Mouse (Mus musculus) MEL (cell line): Measurements from ENCODE around the gene Mrpl49. TPM values are rescaled to one million over a fixed set of nuclear protein-coding genes. Genes with fewer than 3 reads are reported as not detected.

Source experiments
- DNase-seq: peaks from one replicate; pipeline ENCODE4 v3.0.0; 2011; ENCODE audit warnings: low read depth, low spot score
- H3K27ac ChIP-seq: 2 replicates; pipeline ENCODE4 v1.5.1; 2012; ENCODE audit warnings: low read depth, mild to moderate bottlenecking, control low read depth, low read length, moderate library complexity; ENCODE audit not compliant: control insufficient read depth
- H3K27me3 ChIP-seq, 2 experiments: fragments of 150-350 bp in 1 of 2; sonication (generic) in 1 of 2; 2 replicates each; pipeline ENCODE4 v1.6.1; 2012; ENCODE audit warnings: low read length in 2 of 2, mild to moderate bottlenecking in 2 of 2, improper control_type of control experiment in 1 of 2, moderate library complexity in 1 of 2; ENCODE audit not compliant: insufficient read depth in 2 of 2, control insufficient read depth in 1 of 2
- H3K36me3 ChIP-seq, 2 experiments: 2 replicates each; pipeline ENCODE4 v1.6.1; 2012 to 2014; ENCODE audit warnings: low read length in 2 of 2, improper control_type of control experiment in 1 of 2, inconsistent platforms in 1 of 2, mild to moderate bottlenecking in 1 of 2; ENCODE audit not compliant: insufficient read depth in 2 of 2, control insufficient read depth in 1 of 2
- H3K4me1 ChIP-seq, 2 experiments: fragments of 150-350 bp in 1 of 2; sonication (generic) in 1 of 2; 2 replicates each; pipeline ENCODE4 v1.6.1; 2012; ENCODE audit warnings: low read length in 2 of 2, improper control_type of control experiment in 1 of 2, mild to moderate bottlenecking in 1 of 2; ENCODE audit not compliant: insufficient read depth in 2 of 2, control insufficient read depth in 1 of 2
- H3K4me3 ChIP-seq, 2 experiments: fragments of 150-350 bp in 1 of 2; sonication (generic) in 1 of 2; 2 replicates each; pipeline ENCODE4 v1.5.1; 2012; ENCODE audit warnings: low read depth in 2 of 2, low read length in 2 of 2, mild to moderate bottlenecking in 2 of 2, moderate library complexity in 2 of 2, control low read depth in 1 of 2, improper control_type of control experiment in 1 of 2; ENCODE audit not compliant: control insufficient read depth in 1 of 2, insufficient read depth in 1 of 2
- H3K79me2 ChIP-seq: 2 replicates; pipeline ENCODE4 v1.6.1; 2012; ENCODE audit warnings: mild to moderate bottlenecking, low read length, moderate library complexity; ENCODE audit not compliant: control insufficient read depth, poor library complexity, insufficient read depth
- H3K9ac ChIP-seq: 2 replicates; pipeline ENCODE4 v1.6.1; 2012; ENCODE audit warnings: low read depth, mild to moderate bottlenecking, control low read depth, low read length, moderate library complexity; ENCODE audit not compliant: control insufficient read depth, poor library complexity, severe bottlenecking
- H3K9me3 ChIP-seq: fragments of 150-350 bp; sonication (generic); replicated peaks from 2 replicates; pipeline ENCODE4 v1.6.1; 2012; ENCODE audit warnings: mild to moderate bottlenecking, low read length, improper control_type of control experiment, moderate library complexity; ENCODE audit not compliant: insufficient read depth
- CHD1 ChIP-seq: IDR thresholded peaks from 2 replicates; pipeline ENCODE4 v1.6.1; 2012; ENCODE audit warnings: low read depth, mild to moderate bottlenecking, inconsistent platforms, low read length, improper control_type of control experiment
- CTCF ChIP-seq, 3 experiments: IDR thresholded peaks in 2 of 3; conservative IDR thresholded peaks in 1 of 3; 2 replicates each; pipeline ENCODE4 v1.5.1; 2011 to 2012; ENCODE audit warnings: low read length in 3 of 3, low read depth in 2 of 3, mild to moderate bottlenecking in 2 of 3, improper control_type of control experiment in 1 of 3, inconsistent platforms in 1 of 3, mixed read lengths in 1 of 3, moderate library complexity in 1 of 3; ENCODE audit not compliant: control insufficient read depth in 1 of 3, insufficient read depth in 1 of 3, poor library complexity in 1 of 3, severe bottlenecking in 1 of 3
- E2F4 ChIP-seq: IDR thresholded peaks from 2 replicates; pipeline ENCODE4 v1.6.1; 2011; ENCODE audit warnings: low read depth, low read length, improper control_type of control experiment, borderline replicate concordance
- ELF1 ChIP-seq: IDR thresholded peaks from 2 replicates; pipeline ENCODE4 v1.6.1; 2014; ENCODE audit warnings: low read depth, mild to moderate bottlenecking, inconsistent platforms, low read length, improper control_type of control experiment, moderate library complexity
- EP300 ChIP-seq, 2 experiments: IDR thresholded peaks; 2 replicates each; pipeline ENCODE4 v1.6.1; 2011; ENCODE audit warnings: improper control_type of control experiment in 2 of 2, low read length in 2 of 2, low read depth in 1 of 2, mild to moderate bottlenecking in 1 of 2
- ETS1 ChIP-seq: IDR thresholded peaks from 2 replicates; pipeline ENCODE4 v1.6.1; 2012; ENCODE audit warnings: low read depth, mild to moderate bottlenecking, inconsistent platforms, low read length, improper control_type of control experiment, moderate library complexity
- GATA1 ChIP-seq: IDR thresholded peaks from 2 replicates; pipeline ENCODE4 v1.6.1; 2011; ENCODE audit warnings: low read depth, low read length, improper control_type of control experiment
- HCFC1 ChIP-seq: IDR thresholded peaks from 2 replicates; pipeline ENCODE4 v1.6.1; 2012; ENCODE audit warnings: low read depth, mild to moderate bottlenecking, inconsistent platforms, low read length, improper control_type of control experiment, moderate library complexity
- KAT2A ChIP-seq: conservative IDR thresholded peaks from 2 replicates; pipeline ENCODE4 v1.6.1; 2012; ENCODE audit warnings: low read depth, low read length, improper control_type of control experiment, inconsistent platforms
- MAFK ChIP-seq: IDR thresholded peaks from 2 replicates; pipeline ENCODE4 v1.6.1; 2011; ENCODE audit warnings: low read depth, mild to moderate bottlenecking, low read length, improper control_type of control experiment, borderline replicate concordance
- MAX ChIP-seq: IDR thresholded peaks from 2 replicates; pipeline ENCODE4 v1.6.1; 2011; ENCODE audit warnings: low read length, improper control_type of control experiment
- MAZ ChIP-seq: IDR thresholded peaks from 2 replicates; pipeline ENCODE4 v1.6.1; 2012; ENCODE audit warnings: low read depth, mild to moderate bottlenecking, inconsistent platforms, low read length, improper control_type of control experiment
- MEF2A ChIP-seq: IDR thresholded peaks from 2 replicates; pipeline ENCODE4 v1.6.1; 2014; ENCODE audit warnings: low read depth, mild to moderate bottlenecking, inconsistent platforms, low read length, improper control_type of control experiment; ENCODE audit not compliant: poor library complexity, insufficient replicate concordance, severe bottlenecking; ENCODE audit errors: extremely low read depth
- MXI1 ChIP-seq: IDR thresholded peaks from 2 replicates; pipeline ENCODE4 v1.6.1; 2011; ENCODE audit warnings: mild to moderate bottlenecking, low read depth, low read length, improper control_type of control experiment
- MYB ChIP-seq: IDR thresholded peaks from 2 replicates; pipeline ENCODE4 v1.6.1; 2011; ENCODE audit warnings: mild to moderate bottlenecking, low read depth, low read length, improper control_type of control experiment
- MYC ChIP-seq: IDR thresholded peaks from 2 replicates; pipeline ENCODE4 v1.6.1; 2011; ENCODE audit warnings: low read depth, mild to moderate bottlenecking, low read length, improper control_type of control experiment, moderate library complexity
- NELFE ChIP-seq: IDR thresholded peaks from 2 replicates; pipeline ENCODE4 v1.6.1; 2011; ENCODE audit warnings: low read depth, low read length, improper control_type of control experiment
- NRF1 ChIP-seq: IDR thresholded peaks from 2 replicates; pipeline ENCODE4 v1.6.1; 2014; ENCODE audit warnings: low read depth, mild to moderate bottlenecking, inconsistent platforms, low read length, improper control_type of control experiment, moderate library complexity; ENCODE audit not compliant: poor library complexity, insufficient read depth, severe bottlenecking
- POLR2A ChIP-seq, 2 experiments: IDR thresholded peaks; 2 replicates each; pipeline ENCODE4 v1.6.1; 2011 to 2012; ENCODE audit warnings: low read length in 2 of 2, mild to moderate bottlenecking in 2 of 2, control low read depth in 1 of 2, improper control_type of control experiment in 1 of 2, low read depth in 1 of 2, moderate library complexity in 1 of 2; ENCODE audit not compliant: control insufficient read depth in 1 of 2, insufficient read depth in 1 of 2, poor library complexity in 1 of 2
- POLR2AphosphoS2 ChIP-seq: IDR thresholded peaks from 2 replicates; pipeline ENCODE4 v1.6.1; 2011; ENCODE audit warnings: low read length, improper control_type of control experiment
- RCOR1 ChIP-seq: IDR thresholded peaks from 2 replicates; pipeline ENCODE4 v1.6.1; 2012; ENCODE audit warnings: low read depth, mild to moderate bottlenecking, inconsistent platforms, low read length, improper control_type of control experiment
- SIN3A ChIP-seq: IDR thresholded peaks from 2 replicates; pipeline ENCODE4 v1.6.1; 2012; ENCODE audit warnings: low read length, improper control_type of control experiment, inconsistent platforms
- TAL1 ChIP-seq: IDR thresholded peaks from 2 replicates; pipeline ENCODE4 v1.6.1; 2012; ENCODE audit warnings: mild to moderate bottlenecking, inconsistent platforms, low read length, moderate library complexity, mixed read lengths
- TBP ChIP-seq: IDR thresholded peaks from 2 replicates; pipeline ENCODE4 v1.8.0; 2011; ENCODE audit warnings: low read depth, low read length, improper control_type of control experiment
- TCF12 ChIP-seq: IDR thresholded peaks from 2 replicates; pipeline ENCODE4 v1.6.1; 2014; ENCODE audit warnings: low read depth, mild to moderate bottlenecking, inconsistent platforms, low read length, improper control_type of control experiment, moderate library complexity
- USF1 ChIP-seq: IDR thresholded peaks from 2 replicates; pipeline ENCODE4 v1.6.1; 2014; ENCODE audit warnings: low read depth, mild to moderate bottlenecking, inconsistent platforms, low read length, improper control_type of control experiment, moderate library complexity
- ZC3H11A ChIP-seq: IDR thresholded peaks from 2 replicates; pipeline ENCODE4 v1.6.1; 2012; ENCODE audit warnings: low read depth, mild to moderate bottlenecking, inconsistent platforms, low read length, improper control_type of control experiment
- ZKSCAN1 ChIP-seq: IDR thresholded peaks from 2 replicates; pipeline ENCODE4 v1.6.1; 2012; ENCODE audit warnings: low read depth, mild to moderate bottlenecking, inconsistent platforms, low read length, improper control_type of control experiment, moderate library complexity
- ZNF384 ChIP-seq: IDR thresholded peaks from 2 replicates; pipeline ENCODE4 v1.6.1; 2012; ENCODE audit warnings: low read depth, mild to moderate bottlenecking, inconsistent platforms, low read length, improper control_type of control experiment
- polyA plus RNA-seq, 2 experiments: library from polyadenylated mRNA; stranded (reverse) in 1 of 2; unstranded in 1 of 2; fragments of >175 nt in 1 of 2; fragments of >200 nt in 1 of 2; gene quantifications; 2 replicates each; pipeline versions ENCODE4 v1.2.1 to v1.2.4; 2012; ENCODE audit warnings: low replicate concordance in 2 of 2, low read depth in 1 of 2; ENCODE audit not compliant: insufficient read length in 2 of 2, insufficient read depth in 1 of 2, missing spikeins in 1 of 2
- total RNA-seq: library from RNA; depleted of rRNA; stranded (reverse); fragments of 300-350 nt; gene quantifications from 2 replicates; pipeline ENCODE4 v1.2.3, GENCODE M21; 2012

Mrpl49 gene
- total and polyA plus RNA-seq, 3 experiments = 81.6 to 98.7 TPM; not detected in 1

DNA sequence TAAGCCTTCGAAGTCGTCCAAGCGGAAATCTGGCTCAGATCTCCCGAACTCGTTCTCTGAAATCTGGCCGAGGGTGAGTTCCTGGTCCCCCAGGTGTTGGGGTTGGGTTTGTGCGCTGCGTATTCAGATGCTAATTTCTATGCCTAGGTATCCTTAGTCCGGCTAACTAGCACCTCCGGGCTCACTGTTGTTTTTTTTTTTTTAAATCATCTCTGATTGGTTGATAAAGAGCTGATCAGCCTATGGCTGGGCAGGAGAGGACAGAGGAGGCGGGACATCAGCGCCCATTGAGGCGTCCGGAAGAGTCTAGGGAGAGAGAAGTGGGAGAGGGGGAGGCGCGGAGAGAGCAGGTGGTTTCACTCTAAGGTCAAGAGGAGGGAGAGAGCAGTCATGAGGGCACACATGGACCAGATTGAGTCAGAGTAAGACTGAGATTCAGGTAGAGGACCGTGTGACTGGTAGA lies 27.9 kb upstream of the Mrpl49 start (continued):
- TF ChIP-seq RCOR1 (no peak), TBP (0 out of 2 replicates have a peak, but pooled peaks have one; percentile 20), SIN3A (peak; percentile 66; the same call in 1 of the 2 replicates), ZC3H11A (no peak), CTCF (IDR thresholded peaks at IDR 0.05 in 2 of 3, conservative IDR thresholded peaks at IDR 0.05 in 1 of 3; ENCODE audit: control insufficient read depth in 1 of 3, insufficient read depth in 1 of 3, low read depth in 2 of 3, low read length in 3 of 3, poor library complexity in 1 of 3, severe bottlenecking in 1 of 3) (no peak), ZNF384 (peak; percentile 99), MYB (0 out of 2 replicates have a peak, but pooled peaks have one; percentile 23), GATA1 (0 out of 2 replicates have a peak, but pooled peaks have one; percentile 35), ETS1 (no peak), MEF2A (no peak)

DNA sequence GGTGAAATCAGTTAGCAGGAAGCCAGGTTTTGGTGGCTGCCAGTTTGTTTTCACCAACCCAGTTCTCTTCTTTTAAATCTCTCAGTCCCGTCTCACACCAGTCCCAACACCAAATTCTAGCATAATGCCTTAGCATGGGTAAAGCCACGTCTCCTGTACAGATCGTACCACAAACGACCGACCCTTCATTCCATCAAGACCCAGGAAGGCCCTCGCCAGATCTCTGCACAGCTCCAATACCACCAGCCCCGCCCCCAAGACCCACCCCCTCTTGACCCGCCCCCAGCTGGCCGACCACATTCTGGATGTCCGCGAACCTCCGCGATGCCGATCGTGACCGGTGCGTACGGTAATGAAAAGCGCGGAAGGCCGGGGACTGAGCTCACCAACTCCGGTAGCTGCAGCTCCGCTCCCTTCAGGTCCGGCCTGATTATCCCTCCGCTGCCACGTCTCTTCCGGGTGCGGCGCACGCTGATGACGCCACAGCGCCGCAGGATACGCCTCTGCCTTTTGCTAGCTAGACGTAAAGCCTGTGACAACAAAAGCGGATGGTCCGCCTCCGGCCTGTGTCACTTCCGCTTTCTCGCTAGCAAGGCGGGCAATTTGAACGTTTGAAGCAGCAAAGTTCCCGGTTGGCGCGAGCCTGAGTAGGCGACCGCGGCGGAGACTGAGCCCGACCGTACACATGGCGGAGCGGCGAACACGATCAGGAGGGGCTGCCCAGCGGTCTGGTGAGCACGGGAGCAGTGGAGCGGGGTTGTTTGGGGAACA lies 27.1 kb upstream of the Mrpl49 start, which contains the start of the genes Zfpl1 and Cdca5:
Gene Zfpl1 (minus strand): TSS at position 479 of the 771 bp plus-strand sequence.
Gene Cdca5 (plus strand): TSS at position 506 of the 771 bp plus-strand sequence.
- peaks cover 0 to 9% of the 10 kb centered on the region in 2 experiments for H3K36me3 ChIP-seq
- H3K79me2 ChIP-seq = peaks cover 33% of the 10 kb centered on the region
- TF ChIP-seq MXI1 (peak; percentile 94), TAL1 (no peak), MYC (peak; percentile 86), E2F4 (peak; percentile 98), POLR2AphosphoS2 (peak; percentile 45; the same call in 1 of the 2 replicates), HCFC1 (peak; percentile 97), TBP (peak; percentile 65; the same call in 1 of the 2 replicates), MAFK (no peak), CHD1 (no peak), NRF1 (0 out of 2 replicates have a peak, but pooled peaks have one; percentile 24), MAX (peak; percentile 82), TCF12 (peak; percentile 67), ZNF384 (peak; percentile 81), POLR2A (IDR thresholded peaks at IDR 0.05; ENCODE audit: control insufficient read depth in 1 of 2, insufficient read depth in 1 of 2, low read depth in 1 of 2, low read length in 2 of 2, poor library complexity in 1 of 2) (peak; percentile 74 to 83; a peak in 3 of 4 replicates), EP300 (IDR thresholded peaks at IDR 0.05; ENCODE audit: low read depth in 1 of 2, low read length in 2 of 2) (no peak), ZC3H11A (no peak), RCOR1 (no peak), MEF2A (no peak), ZKSCAN1 (no peak), MAZ (peak; percentile 62; the same call in 1 of the 2 replicates), KAT2A (peak; percentile 84), ETS1 (peak; percentile 81), NELFE (peak; percentile 63), SIN3A (peak; percentile 99), ELF1 (peak; percentile 100), USF1 (no peak)
- H3K4me1 ChIP-seq = peaks cover 0 to 5% of the 10 kb centered on the region in 2 experiments; a peak in 2 of 4 replicates
- peak within 1 kb of the TSS; percentile 80 for H3K27ac ChIP-seq
- H3K9ac ChIP-seq = peak within 1 kb of the TSS; percentile 90
- no peaks in the 10 kb centered on the region for H3K9me3 ChIP-seq
- H3K4me3 ChIP-seq = peak within 1 kb of the TSS; percentile 76 to 82
- H3K27me3 ChIP-seq = no peaks in the 10 kb centered on the region
- DNase-seq = peak; percentile 99
